Mouse (Mus musculus) liver, adult 2 months (tissue): ENCODE measurements at regions not wholly inside any gene's neighbourhood (a gene's known extent, or its start where the extent isn't known, plus 50 kb on each side); places are given as distances from the start of the nearest gene placed in this dataset.

Experiments
- CTCF ChIP-seq: fragments of 200-500 bp; IDR thresholded peaks from 2 replicates; pipeline ENCODE4 v1.5.1; 2011; ENCODE audit warnings: low read depth, low read length, control low read depth
- POLR2A ChIP-seq: fragments of 200-500 bp; IDR thresholded peaks from 2 replicates; pipeline ENCODE4 v1.6.1; 2011; ENCODE audit warnings: low read length, control low read depth; ENCODE audit not compliant: insufficient read depth; ENCODE audit errors: extremely low read depth

DNA sequence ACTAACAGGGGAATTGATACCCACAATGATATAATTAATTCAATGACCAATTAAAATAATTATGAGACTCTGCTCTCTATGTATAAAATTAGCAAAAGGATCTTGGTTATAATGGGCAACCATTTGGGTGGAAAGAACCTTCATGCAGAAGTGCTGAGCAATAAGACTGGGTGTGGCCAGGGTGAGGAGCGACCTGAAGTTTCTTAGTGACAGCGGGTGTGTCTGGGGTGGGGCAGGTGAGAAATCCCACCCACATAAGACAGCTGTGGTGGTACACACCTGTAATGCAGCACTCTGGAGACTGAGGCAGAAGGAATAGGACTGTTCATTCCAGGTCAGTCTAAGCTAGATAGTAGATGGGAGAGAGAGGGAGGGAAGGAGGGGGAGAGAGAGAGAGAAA lies 51.9 kb upstream of the Ctnnb1 start:
- no peak for TF ChIP-seq POLR2A
- no peak for TF ChIP-seq CTCF
